Mouse (Mus musculus) spleen, postnatal 14 days (tissue): ENCODE data around the gene Dvl3.
"Not testable (repeated sequence)": the region's sequence is repeated elsewhere in the genome, so short reads cannot be mapped to it uniquely, and the experiment has no call there.

ENCODE experiments used
- DNase-seq, 2 experiments: peaks; one replicate each; pipeline ENCODE4 v3.0.0; 2021 to 2022; ENCODE audit warnings: low spot score in 2 of 2

The Dvl3 gene

DNA sequence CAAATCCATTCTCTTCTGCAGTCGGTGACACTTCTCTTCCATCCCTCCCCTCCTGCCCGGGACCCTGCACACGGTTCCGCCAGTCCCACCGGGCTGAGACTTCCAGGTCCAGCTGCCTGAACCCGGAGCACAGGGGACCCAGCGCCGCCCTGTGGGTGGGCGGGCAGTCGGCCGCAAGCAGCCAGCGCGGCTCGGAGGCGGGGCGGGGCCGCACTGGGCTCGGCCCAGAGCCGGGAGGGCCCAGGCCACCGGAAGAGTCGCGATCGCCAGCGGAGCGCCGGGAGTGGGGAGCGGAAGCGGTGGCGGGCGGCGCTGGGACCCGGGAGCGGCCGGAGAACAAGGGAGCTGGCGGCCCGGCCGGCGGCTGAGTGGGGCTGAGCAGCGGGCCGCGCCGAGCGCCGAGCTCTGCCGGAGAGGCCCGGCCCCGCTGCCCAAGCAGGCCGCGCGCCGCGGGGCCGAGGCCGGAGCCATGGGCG lies at the start of gene Dvl3:
Gene Dvl3 (plus strand): TSS at position 257 of the 476 bp plus-strand sequence.
- peak; percentile 80 to 82 for DNase-seq

DNA sequence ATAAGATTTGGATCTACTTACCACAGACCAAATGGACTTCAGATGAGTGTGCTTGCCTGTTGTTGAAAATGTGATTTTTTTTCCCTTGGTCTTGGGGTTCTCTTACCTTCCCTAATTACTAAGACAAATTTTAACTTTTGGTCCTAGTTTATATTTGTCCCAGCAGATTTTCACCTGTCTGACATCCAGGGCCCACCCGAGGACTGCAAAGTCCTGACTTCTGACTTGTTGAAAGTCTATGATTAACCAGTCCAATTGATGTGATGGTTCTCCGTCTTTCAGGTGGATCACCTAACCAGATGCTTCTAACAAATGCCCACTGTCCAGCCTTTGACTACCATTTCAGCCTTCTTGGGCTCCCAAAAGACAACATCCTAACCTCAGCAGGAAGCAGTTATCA lies 45.8 kb upstream of the Dvl3 start:
- no peak for DNase-seq

DNA sequence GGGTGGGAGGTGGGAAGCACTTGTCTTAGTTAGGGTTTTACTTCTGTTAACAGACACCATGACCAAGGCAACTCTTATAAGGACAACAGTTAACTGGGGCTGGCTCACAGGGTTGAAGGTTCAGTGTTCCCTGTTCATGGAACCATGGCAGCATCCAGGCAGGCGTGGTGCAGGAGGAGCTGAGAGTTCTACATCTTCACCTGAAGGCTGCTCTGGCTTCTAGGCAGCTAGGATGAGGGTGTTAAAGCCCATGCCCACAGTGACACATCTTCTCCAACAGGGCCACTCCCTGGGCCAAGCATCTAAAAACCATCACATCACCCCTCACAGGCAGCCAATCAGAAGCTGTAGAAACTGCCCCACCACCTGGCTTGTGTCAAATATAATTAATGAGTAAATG lies 45.1 kb upstream of the Dvl3 start:
- DNase-seq, result no peak

DNA sequence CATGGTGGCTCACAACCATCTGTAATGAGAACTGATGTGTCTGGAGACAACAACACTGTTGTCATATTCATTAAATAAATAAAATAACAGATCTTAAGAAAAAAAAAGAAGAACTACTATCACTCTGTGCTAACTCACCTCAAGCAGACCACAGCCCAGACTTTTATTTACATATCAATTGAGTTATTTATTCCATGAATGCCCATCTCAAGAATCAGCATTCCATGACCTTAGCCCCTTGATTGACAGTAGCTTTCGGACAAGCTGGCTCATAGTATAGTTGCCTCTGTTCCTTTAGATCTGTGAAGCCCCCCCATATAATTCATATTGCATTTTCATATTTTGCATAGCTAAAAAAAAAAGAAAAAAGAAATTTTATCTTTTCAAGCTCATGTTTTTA lies 43.0 kb upstream of the Dvl3 start:
- no peak for DNase-seq

DNA sequence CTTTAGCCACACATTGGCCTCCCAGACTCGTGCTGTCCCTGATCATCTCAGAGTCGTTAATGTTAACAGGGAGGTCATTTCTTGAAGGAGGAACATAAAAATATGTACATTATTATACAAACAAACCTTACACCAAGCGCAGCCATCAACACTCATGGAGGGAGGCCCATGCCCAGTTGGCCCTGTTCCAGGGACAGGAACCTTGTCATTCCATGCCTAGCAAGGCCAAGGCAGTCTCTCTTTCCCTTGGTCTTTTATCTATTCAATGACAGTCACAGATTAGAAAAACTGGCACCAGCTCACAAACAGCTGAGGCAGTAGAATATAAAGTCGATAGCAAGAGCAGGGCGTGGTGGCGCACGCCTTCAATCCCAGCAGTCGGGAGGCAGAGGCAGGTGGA lies 42.6 kb upstream of the Dvl3 start:
- no peak for DNase-seq

DNA sequence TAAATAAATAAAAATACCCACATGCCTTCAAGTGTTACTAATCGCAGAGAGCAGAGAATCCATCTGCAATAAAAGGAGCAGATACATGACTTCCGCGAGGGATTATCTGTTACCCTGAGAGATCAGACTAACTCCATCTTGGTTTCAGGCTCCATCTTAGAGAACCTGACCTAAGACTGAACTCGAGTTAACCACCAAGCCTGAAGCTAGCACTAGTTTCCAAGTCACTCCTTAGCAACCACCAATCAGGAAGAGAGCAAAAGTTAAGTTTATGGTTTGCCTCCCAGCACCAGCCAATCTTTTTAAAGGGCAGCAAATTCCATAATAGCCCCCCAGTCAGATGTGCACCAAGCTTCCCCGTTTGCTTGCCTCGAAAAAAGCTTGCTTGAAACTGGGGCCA lies 42.0 kb upstream of the Dvl3 start:
- no peak for DNase-seq

DNA sequence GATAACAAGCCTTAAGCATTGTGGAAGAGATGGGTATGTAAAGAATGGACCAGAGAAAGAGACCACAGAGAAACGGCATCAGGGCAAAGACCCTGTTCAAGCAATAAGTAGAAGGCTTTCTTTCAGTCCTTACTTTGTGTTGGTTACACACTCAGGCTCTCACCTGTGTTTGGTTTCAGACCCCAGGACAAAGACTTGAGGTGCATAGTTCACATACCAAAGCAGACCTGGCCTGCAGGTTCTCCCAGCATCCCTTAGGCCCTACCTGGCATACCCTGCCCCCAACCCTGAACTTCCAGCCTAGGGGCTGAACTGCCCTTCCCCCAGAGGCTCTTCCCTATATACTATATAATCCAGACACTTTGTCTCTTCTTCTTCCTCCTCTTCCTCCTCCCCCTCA lies 41.4 kb upstream of the Dvl3 start:
- DNase-seq, result no peak

DNA sequence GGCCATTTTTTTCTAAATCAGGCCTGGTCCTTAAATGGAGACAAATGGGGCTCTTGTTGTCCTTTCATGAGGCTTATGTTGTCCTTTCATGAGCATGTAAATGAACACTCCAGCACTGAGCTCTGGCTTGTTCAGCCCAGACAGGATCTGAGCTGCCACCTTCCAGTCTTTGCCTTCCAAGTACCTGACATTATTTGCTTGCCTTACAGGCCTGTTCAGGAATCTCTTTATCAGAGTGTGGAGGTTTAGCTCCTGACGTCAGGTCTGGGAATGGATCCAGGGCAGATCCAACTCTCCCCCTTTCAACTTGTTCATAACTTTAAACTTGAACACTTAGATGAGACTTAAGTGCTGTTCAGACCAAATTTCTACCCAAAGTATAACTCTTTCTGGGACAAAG lies 39.9 kb upstream of the Dvl3 start:
- DNase-seq, result no peak

DNA sequence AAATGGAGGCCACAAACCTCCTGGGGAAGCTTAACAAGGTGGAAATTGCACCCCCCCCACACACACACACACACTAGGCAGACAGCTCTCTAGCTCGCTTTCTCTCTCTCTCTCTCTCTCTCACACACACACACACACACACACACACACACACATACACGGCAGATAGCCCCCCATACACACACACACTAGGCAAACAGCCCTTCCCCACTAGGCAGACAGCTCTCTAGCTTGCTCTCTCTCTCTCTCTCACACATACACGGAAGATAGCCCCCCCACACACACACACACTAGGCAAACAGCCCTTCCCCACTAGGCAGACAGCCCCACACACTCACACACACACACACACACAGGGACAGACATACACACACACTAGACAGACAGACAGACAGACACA lies 39.5 kb upstream of the Dvl3 start:
- no peak for DNase-seq

DNA sequence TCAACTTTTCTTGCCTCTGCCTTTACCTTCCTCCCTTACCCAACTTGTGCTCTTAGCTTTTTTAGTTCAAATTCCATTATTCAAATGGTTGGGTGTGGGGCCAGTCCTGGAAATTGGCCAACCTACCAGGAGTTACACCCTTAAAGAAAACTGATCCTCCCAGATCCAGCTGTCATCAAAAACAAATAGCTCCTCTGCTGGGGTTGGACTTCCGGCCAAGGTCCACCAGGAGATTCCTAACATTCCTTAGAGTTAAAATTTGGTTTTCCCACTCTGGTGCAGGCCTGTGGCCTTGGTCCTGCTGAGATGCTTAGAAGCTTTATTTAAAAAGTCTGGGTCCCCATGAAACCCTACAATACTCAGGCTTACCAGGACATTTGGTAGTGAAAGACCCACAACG lies 38.3 kb upstream of the Dvl3 start:
- no peak for DNase-seq

DNA sequence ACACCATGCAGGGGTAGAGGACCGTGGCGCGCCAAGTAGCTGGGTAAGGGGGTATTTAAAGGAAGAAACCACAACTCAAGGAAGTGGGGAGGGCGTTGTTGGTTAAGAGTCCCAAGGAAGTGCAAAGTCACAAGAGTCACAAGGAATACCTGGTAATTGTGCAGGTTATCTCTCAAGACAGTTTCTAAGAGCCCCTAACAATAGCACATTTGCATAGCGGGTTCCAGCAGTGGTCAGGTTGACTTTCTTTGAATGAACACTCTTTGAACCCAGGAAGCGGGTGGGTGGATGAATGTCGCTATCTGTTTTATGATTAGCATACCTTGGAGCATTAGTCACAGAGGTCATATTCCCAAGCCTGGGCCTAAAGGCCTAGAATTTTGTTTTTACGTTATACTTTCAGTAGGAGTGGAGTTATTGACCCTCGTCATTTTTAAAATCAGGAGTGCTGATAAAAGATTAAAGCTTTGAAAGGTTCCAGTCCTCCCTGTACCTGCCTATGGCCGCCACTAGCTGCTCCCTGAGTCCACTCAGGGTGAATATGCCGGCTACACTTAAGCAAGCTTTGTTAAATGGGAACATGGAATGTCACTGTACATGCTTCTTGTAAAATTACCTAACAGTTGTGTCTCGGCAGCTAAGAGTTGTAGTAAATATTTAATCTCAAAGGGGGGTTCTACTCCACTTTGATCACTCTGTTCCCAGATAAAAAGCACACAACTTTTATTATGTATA lies 37.6 kb upstream of the Dvl3 start:
- DNase-seq, result not testable (repeated sequence)

DNA sequence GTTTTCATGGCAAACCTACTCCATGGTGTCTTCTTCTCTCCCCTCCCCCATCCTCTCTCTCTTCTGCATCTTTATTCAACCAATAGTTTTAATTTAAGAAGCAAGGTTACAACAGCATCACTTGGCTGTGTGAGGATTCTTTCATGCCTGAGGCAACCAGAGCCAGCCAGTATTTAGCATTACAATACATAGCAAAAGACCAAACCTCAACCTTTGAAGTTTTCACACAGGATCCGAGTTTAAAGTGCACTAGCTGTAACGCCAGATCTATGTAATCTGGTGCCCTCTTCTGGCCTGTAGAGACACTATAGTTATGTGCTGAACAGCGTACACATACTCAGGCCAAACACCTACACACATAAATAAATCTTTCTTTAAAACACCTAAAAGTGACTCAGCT lies 36.7 kb upstream of the Dvl3 start:
- no peak for DNase-seq

DNA sequence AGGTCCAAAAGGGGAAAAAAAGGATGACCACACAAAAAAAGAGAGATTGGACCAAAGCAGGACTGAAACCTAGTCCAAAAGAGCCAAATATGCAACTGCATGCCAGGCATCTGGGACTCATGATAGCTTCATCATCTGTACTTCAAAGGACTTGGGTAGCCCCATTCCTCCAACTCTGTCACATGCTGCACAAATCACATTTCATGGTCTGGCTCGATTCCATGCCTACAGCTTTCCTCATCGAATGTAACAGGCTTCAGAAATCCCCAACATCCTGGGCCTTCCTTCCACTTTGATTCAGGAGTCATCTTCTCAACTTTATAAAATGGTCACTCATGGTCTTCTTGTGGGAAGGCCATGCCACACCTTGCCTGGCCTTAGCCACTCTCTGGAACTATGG lies 35.0 kb upstream of the Dvl3 start:
- no peak for DNase-seq

DNA sequence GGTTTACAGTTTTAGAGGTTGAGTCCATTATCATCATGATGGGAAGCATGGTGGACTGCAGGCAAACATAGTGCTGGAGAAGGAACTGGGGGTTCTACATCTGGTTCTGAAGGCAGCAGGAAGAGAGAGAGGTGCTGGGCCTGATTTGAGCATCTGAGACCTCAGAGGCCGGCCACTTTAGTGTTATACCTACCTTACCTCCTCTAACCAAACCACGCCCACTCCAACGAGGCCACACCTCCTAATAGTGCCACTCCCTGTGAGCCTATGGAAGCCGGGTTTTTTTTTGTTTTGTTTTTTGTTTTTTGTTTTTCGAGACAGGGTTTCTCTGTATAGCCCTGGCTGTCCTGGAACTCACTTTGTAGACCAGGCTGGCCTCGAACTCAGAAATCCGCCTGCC lies 33.1 kb upstream of the Dvl3 start:
- not testable (repeated sequence) for DNase-seq

DNA sequence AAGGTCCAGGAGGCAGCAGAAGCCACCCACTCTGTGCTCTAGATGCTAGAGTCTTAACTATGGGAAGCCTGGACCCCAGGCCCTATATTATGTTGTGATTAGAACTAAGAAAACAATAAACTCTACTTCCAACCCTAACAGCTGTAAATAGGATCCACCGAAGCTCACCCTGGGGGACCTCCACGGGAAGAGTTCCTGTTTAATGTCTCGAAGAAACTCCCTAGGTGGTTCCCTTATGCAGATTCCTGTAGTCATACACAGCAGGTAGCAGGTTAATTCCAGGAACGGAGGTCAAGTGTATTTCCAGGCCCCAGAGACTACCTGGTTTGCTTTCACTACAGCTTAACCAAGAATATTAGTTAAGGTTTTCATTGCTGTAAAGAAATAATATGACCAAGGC lies 31.7 kb upstream of the Dvl3 start:
- DNase-seq, result no peak

DNA sequence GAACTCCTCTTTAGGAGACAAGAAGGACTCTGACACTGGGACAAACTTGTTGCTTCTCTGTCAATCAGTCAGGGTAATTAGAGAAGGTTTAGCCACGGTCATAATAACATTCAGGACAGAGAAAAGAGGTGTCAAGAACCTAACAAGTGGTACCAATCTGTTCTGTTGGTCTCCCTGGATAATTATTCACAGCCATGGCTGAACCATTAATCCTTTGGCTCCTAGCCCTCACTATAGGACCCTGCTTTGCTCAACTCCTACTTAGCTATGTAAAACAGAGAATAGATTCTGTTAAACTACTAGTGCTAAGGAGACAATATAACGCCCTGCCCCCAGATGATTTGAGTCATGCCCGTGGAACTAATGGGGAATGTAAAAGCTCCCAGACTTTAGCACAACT lies 30.7 kb upstream of the Dvl3 start:
- DNase-seq, result no peak

DNA sequence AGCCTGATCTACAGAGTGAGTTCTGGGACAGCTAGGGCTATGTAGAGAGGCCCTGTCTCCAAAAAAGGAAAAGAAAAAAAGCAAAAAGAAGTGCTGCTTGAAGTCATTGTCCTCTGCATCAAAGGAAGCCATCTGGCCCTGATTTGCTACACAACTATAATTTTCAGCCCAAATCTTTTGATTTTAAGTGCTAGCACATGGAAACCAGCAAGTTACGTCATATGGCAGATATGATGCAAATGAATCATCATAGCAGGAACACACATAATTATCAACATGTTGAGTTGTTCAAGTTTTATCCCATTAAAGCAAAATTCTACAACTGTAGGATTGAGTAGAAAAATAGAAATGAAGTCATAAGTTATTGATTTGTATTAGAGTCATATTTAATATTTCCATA lies 28.6 kb upstream of the Dvl3 start:
- DNase-seq, result no peak

DNA sequence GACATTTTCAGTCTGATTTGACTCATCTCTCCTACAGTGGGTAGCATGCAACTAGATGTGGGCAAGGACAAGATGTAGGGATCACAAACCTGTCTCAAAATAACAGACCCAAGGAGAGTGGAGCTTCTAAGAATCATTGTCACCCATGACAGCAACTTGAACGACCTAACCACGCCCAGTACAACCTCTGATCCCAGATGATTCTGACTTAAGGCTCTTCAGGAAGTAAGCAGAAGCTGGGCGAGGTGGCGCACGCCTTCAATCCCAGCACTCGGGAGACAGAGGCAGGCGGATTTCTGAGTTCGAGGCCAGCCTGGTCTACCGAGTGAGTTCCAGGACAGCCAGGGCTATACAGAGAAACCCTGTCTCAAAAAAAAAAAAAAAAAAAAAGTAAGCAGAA lies 28.0 kb upstream of the Dvl3 start:
- not testable (repeated sequence) for DNase-seq

DNA sequence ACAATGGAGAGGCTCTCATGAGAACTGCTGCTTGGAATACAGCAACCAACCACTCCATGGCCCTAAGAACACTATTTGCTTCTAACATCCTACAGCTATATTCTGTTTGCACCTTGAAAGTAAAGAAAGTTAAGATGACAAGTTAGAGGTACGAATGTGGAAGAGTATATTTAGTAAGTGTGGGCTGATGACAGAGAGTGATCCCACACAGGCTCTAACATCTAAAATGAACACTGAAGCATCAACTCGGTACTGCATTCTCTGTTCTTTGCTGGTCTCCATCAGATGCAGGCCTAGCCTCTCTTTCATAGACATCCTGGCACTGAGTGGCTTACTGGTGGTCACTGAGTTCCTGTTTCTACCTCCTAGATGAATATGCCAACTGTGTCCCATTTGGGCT lies 27.5 kb upstream of the Dvl3 start:
- no peak for DNase-seq

DNA sequence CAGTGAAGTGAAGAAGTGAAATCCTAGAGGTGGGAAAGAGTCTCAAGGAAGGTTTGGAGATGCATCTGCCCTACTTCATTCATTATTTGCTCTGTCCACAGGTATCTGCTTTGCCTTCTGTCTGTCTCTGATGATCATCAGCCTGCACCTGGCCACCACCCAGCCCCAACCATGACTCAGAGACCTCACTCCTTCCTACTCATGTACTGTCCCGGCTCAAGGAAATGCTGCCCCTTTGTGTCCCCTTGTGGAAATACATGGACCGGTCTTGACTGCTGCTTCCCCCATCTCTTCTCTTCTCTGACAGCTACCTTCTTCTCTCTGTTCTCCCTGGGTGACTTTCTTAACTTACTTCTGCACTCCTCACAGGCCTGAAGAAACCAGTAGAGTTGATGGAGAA lies 26.2 kb upstream of the Dvl3 start:
- DNase-seq, result no peak

DNA sequence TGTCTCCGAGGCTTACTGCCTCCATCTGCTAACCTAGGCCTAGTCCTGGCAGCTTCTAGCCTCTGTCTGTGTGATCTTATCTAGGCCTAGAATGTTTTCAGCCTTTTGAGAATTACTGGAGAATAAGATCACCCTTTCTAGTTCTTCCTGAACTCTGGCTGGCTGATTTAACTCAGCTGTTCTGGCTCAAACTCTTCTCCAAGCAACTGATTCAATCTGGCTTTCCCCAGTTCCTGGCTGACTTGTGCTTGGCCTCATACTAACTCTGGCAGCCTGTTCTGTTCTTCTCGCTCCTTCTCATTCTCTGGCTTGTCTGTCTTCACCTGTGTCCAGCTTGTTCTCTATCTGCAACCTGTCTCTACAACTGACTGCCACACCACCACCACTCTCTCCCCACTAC lies 25.5 kb upstream of the Dvl3 start:
- no peak for DNase-seq

DNA sequence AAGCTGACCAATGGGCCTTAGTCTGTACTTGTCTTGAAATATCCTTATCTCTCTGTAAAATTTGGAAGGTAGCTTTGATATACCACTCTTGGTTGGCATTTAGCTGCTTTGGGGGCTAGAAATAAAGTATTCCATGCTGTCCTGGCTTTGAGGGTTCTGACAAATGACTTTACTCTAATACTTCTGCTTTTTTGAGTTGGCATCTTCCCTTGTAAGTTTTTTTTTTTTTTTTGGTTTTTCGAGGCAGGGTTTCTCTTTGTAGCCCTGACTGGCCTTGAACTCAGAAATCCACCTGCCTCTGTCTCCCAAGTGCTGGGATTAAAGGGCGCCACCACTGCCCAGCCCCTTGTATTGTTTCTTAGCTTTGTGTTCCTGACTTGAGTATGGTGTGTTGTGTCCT lies 23.3 kb upstream of the Dvl3 start:
- no peak for DNase-seq

DNA sequence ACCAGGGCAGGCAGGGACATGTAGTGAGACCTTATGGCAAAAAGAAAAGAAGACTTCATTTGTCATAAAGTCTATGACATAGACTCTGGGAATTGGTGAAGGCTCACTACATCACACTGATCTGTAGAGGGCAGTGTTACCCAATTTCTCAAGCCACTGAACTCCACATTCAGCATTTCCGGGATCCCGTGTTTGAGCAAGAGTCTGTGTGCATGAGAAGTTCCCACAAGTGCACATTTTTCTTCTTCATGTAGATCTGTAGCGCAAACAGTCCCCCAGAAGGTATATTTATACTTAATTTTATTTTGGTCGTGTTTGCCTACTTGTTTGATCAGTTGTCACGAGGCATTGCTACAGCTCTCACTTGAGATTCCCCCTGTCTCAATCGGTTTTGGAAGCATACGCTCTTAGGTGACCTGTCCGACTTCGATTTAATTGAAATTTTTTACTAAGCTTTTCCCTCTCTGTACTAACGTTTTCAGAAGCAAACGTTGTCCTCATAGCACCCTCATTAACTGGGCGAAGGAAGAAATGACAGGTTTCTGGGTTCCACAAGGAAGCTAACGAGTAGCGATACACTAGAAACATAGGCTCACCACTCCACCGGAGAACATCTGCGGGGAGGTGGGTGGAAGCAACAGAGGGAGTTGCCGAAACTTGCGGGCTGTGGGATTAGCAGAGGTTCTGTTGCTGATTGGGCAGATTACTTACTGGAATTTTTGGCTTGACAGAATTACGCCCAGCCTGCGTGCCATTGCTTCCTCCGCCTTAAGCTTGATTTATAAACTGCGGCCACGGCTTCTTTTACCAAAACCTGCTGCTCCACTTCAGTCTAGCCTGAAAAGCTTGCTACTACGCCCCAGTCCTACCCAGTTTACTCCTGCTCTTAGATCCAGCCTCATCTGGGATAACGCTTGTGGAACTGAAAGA lies 19.8 kb upstream of the Dvl3 start:
- peak in 1 of 2 experiments; percentile 32 for DNase-seq
